In genomic region chr16:58502566-58502965, GRCm38 (mm10) we compare ENCODE assay signal across 12 mouse cellular contexts. TPM values are rescaled to one million over a fixed set of nuclear protein-coding genes. Genes with fewer than 3 reads are reported as not detected.
DNase-seq lines count a peak whose midpoint lies in the region; ATAC-seq and TF ChIP-seq lines count a peak whose summit lies in the region.
"Had no signal": no experiment of that assay in that cellular context is flagged by ENCODE, and none has a peak within 500 bp of the region (broad histone marks: within the 10 kb centered on the region; RNA-seq: fewer than 3 reads in every experiment).

No protein-coding gene starts in this region.

- TF ChIP-seq EP300 in heart, postnatal 0 days (IDR thresholded peaks at IDR 0.05; ENCODE audit: low read depth) = no peak

- TF ChIP-seq POLR2A in bone marrow macrophage, adult 2 months (IDR thresholded peaks at IDR 0.05; ENCODE audit: borderline replicate concordance, low read depth, low read length) = no peak

- H3K4me1 ChIP-seq in heart, postnatal 0 days (ENCODE audit: control insufficient read depth, insufficient read depth) = peaks cover 40% of the 10 kb centered on the region
- H3K4me1 ChIP-seq in lung, embryonic 14.5 days (ENCODE audit: insufficient read depth) = peaks cover 29% of the 10 kb centered on the region
- H3K4me1 ChIP-seq in bone marrow macrophage, adult 2 months (ENCODE audit: control insufficient read depth, insufficient read depth, low read length) = peaks cover 48% of the 10 kb centered on the region
- peaks cover 48% of the 10 kb centered on the region for H3K4me1 ChIP-seq in liver, embryonic 11.5 days (replicated peaks; ENCODE audit: control insufficient read depth, insufficient read depth, low read length)

- no peak for DNase-seq in heart, postnatal 0 days (ENCODE audit: low spot score)
- no peak for DNase-seq in heart, postnatal 25 days (ENCODE audit: low spot score)
- DNase-seq in lung, embryonic 14.5 days = no peak
- no peak for DNase-seq in lung, adult 18-20 months
- DNase-seq in liver, embryonic 11.5 days (ENCODE audit: low spot score) = no peak
- DNase-seq in layer of hippocampus, postnatal 36 days = no peak
- DNase-seq: adrenal gland, postnatal 36 days; cerebellum, adult 18-20 months had no signal

- peaks cover 16% of the 10 kb centered on the region for H3K36me3 ChIP-seq in heart, postnatal 0 days (replicated peaks; ENCODE audit: control insufficient read depth, insufficient read depth, low read length)
- H3K36me3 ChIP-seq in lung, embryonic 14.5 days (ENCODE audit: insufficient read depth) = peaks cover 5% of the 10 kb centered on the region; the same call in 1 of the 2 replicates
- H3K36me3 ChIP-seq in liver, embryonic 11.5 days (ENCODE audit: control insufficient read depth, insufficient read depth, low read length) = no peaks in the 10 kb centered on the region; the same call in 1 of the 2 replicates
- H3K36me3 ChIP-seq: midbrain, embryonic 12.5 days had no signal

- no peak overlapping the region for H3K9ac ChIP-seq in heart, postnatal 0 days (replicated peaks; ENCODE audit: low read depth, low read length)
- H3K9ac ChIP-seq in lung, embryonic 14.5 days = no peak overlapping the region
- no peak overlapping the region for H3K9ac ChIP-seq in liver, embryonic 11.5 days (ENCODE audit: low read depth, low read length)
- H3K9ac ChIP-seq: midbrain, embryonic 12.5 days had no signal

- WGBS in heart, postnatal 0 days = 63% methylated on average over 6 of the region's 6 CpGs
- WGBS in lung, embryonic 14.5 days = 35% methylated on average over 6 of the region's 6 CpGs
- 65% methylated on average over 6 of the region's 6 CpGs for WGBS in liver, embryonic 11.5 days

- H3K9me3 ChIP-seq in heart, postnatal 0 days (replicated peaks; ENCODE audit: control insufficient read depth, low read length) = no peaks in the 10 kb centered on the region
- H3K9me3 ChIP-seq in lung, embryonic 14.5 days (ENCODE audit: low read depth, low read length) = no peaks in the 10 kb centered on the region
- H3K9me3 ChIP-seq in liver, embryonic 11.5 days (ENCODE audit: control insufficient read depth, low read length) = no peaks in the 10 kb centered on the region
- H3K9me3 ChIP-seq: midbrain, embryonic 12.5 days had no signal

- H3K4me2 ChIP-seq in heart, postnatal 0 days (ENCODE audit: low read depth, low read length) = no peak overlapping the region
- 0 out of 2 replicates have a peak overlapping the region, but pooled peaks have one; percentile 4 for H3K4me2 ChIP-seq in lung, embryonic 14.5 days
- peak overlapping the region; percentile 16; the same call in 1 of the 2 replicates for H3K4me2 ChIP-seq in liver, embryonic 11.5 days
- H3K4me2 ChIP-seq: midbrain, embryonic 12.5 days had no signal

- no peaks in the 10 kb centered on the region for H3K27me3 ChIP-seq in heart, postnatal 0 days (ENCODE audit: control insufficient read depth, insufficient read depth, low read length)
- no peaks in the 10 kb centered on the region for H3K27me3 ChIP-seq in lung, embryonic 14.5 days (ENCODE audit: insufficient read depth, low read length)
- H3K27me3 ChIP-seq in liver, embryonic 11.5 days (replicated peaks; ENCODE audit: control insufficient read depth, insufficient read depth, low read length) = no peaks in the 10 kb centered on the region
- H3K27me3 ChIP-seq: midbrain, embryonic 12.5 days had no signal

- H3K4me3 ChIP-seq in heart, postnatal 0 days (ENCODE audit: low read depth, low read length) = no peak overlapping the region
- H3K4me3 ChIP-seq in lung, embryonic 14.5 days (ENCODE audit: low read depth, low read length) = no peak overlapping the region
- H3K4me3 ChIP-seq in bone marrow macrophage, adult 2 months (ENCODE audit: insufficient read depth, low read length) = no peak overlapping the region
- H3K4me3 ChIP-seq in liver, embryonic 11.5 days (ENCODE audit: low read depth, low read length) = no peak overlapping the region
- H3K4me3 ChIP-seq: midbrain, embryonic 12.5 days had no signal

- intact Hi-C loops in heart, postnatal 25 days (cut with DNase I) = no loop called here

- peak overlapping the region; percentile 68; the same call in 1 of the 2 replicates for H3K27ac ChIP-seq in heart, postnatal 0 days (ENCODE audit: low read depth)
- peak overlapping the region; percentile 36 for H3K27ac ChIP-seq in lung, embryonic 14.5 days (ENCODE audit: low read depth)
- H3K27ac ChIP-seq in bone marrow macrophage, adult 2 months (ENCODE audit: insufficient read depth, low read depth, low read length) = peak overlapping the region; percentile 70
- H3K27ac ChIP-seq in liver, embryonic 11.5 days (ENCODE audit: low read depth, low read length) = peak overlapping the region; percentile 75

- no peak for ATAC-seq in heart, postnatal 0 days (ENCODE audit: insufficient read depth, low read depth)
- 0 out of 2 replicates have a peak, but pooled peaks have one; percentile 2 for ATAC-seq in lung, embryonic 14.5 days (ENCODE audit: insufficient read depth)
- no peak for ATAC-seq in liver, embryonic 11.5 days (replicated peaks; ENCODE audit: low FRiP score)
- ATAC-seq in monocyte, adult 5-6 weeks (replicated peaks; ENCODE audit: insufficient number of reproducible peaks, low FRiP score, low TSS enrichment, poor library complexity, severe bottlenecking) = no peak
- ATAC-seq: hindbrain, embryonic 16.5 days had no signal

- TF ChIP-seq CTCF in heart, postnatal 0 days (IDR thresholded peaks at IDR 0.05; ENCODE audit: low read depth) = no peak
- TF ChIP-seq CTCF in lung, embryonic 14.5 days (IDR thresholded peaks at IDR 0.05; ENCODE audit: low read depth) = no peak
- TF ChIP-seq CTCF in bone marrow macrophage, adult 2 months (IDR thresholded peaks at IDR 0.05; ENCODE audit: low read depth, low read length) = no peak

RNA-seq across cellular contexts. Expression of gene St3gal6, which starts 21.5 kb away (rescaled TPM):
- 7.8 and 7.9 TPM in 2 replicates for total RNA-seq in heart, postnatal 0 days (2014; rRNA removed; ENCODE audit: low replicate concordance)
- polyA plus RNA-seq in heart, postnatal 0 days (2015; fragmentation: Nextera tagmentation; extraction: Ambion mirVana) = 14.7 and 17.2 TPM in 2 replicates
- 10 to 100 TPM; 40.6 to 44.7 TPM for total RNA-seq in heart, postnatal 25 days (2021)
- 26.6 and 30.2 TPM in 2 replicates for polyA plus RNA-seq in lung, embryonic 14.5 days (2014; fragmentation: Nextera tagmentation; extraction: Ambion mirVana)
- 6.6 and 8.5 TPM in 2 replicates for polyA plus RNA-seq in bone marrow macrophage, adult 2 months (2012; ENCODE audit: insufficient read depth, insufficient read length, missing spikeins)
- 66.0 and 67.9 TPM in 2 replicates for polyA plus RNA-seq in liver, embryonic 11.5 days (2014; fragmentation: Nextera tagmentation; extraction: Ambion mirVana)
- 10 to 100 TPM; 14.3 to 18.2 TPM for total RNA-seq in layer of hippocampus, postnatal 36 days (2021)
- 43.7 to 77.1 TPM (median 49.8 TPM) in 3 replicates for total RNA-seq in monocyte, adult 5-6 weeks (2017)
